Mouse (Mus musculus): ENCODE measurements around the gene Snx20.

GRCm38 (mm10) chr8:88633343-88633765 lies 2.6 kb downstream of the Snx20 start:
- TF ChIP-seq CTCF (IDR thresholded peaks at IDR 0.05; ENCODE audit: low read depth, low read length) (no peak), GATA1 (IDR thresholded peaks at IDR 0.05; ENCODE audit: borderline replicate concordance, low read length) (no peak), TAL1 (conservative IDR thresholded peaks at IDR 0.05; ENCODE audit: low read depth, low read length) (no peak), POLR2AphosphoS5 (IDR thresholded peaks at IDR 0.05; ENCODE audit: insufficient replicate concordance, low read depth, low read length) (no peak)

Data from G1E (cell line).